Mouse (Mus musculus): ENCODE results near the gene Tusc1.

DNA sequence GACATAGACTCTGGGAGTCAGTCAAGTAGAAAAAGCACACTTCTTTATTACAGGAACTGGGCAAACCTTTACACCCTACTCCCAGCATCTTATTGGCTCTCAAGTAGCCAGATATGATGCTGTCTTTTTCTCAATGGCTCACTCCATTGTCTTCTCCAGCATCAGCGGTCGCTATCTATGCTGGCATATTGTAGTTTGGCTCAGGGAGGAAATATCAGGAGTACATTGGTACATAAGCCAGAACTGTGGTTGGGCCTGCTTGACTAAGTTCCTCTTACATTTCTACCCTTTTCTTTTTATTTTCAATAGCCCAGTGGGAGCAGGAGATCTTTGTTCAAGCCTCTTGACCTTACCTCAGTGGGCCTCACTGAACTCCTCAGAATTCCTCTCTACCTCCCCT lies 9.0 kb upstream of the Tusc1 start:
- no peak for TF ChIP-seq POLR2A (IDR thresholded peaks at IDR 0.05; ENCODE audit: borderline replicate concordance, extremely low read depth, insufficient read depth, insufficient read length, poor library complexity, severe bottlenecking)
- no peak for TF ChIP-seq CTCF (IDR thresholded peaks at IDR 0.05; ENCODE audit: borderline replicate concordance, extremely low read depth, insufficient read depth, insufficient read length)

All from brain, embryonic 14.5 days (tissue).